Mouse (Mus musculus) olfactory bulb, adult 2 months (tissue): Measurements from ENCODE around the gene Bcat2.

Experiments used
- CTCF ChIP-seq: fragments of 200-500 bp; IDR thresholded peaks from 2 replicates; pipeline ENCODE4 v1.5.1; 2012; ENCODE audit warnings: low read depth, mild to moderate bottlenecking, low read length, moderate library complexity; ENCODE audit not compliant: insufficient read depth
- POLR2A ChIP-seq: fragments of 200-500 bp; IDR thresholded peaks from 2 replicates; pipeline ENCODE4 v1.6.1; 2012; ENCODE audit warnings: mild to moderate bottlenecking, low read depth, low read length, moderate library complexity; ENCODE audit not compliant: insufficient read depth

DNA sequence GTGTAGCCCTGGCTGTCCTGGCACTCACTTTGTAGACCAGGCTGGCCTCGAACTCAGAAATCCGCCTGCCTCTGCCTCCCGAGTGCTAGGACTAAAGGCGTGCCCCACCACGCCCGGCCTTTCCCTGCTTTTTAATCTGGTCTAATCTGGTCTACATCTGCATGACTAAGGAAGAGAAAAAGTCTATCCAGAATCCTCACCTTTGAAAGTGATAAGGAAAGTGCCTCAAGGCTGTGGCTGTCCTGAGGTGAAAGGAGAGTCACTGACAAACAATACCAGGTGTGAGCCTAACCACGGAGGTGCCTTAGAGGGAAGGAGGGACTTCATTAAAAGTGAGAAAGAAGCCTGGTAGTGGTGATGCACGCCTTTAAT is 18.5 kb upstream of the Bcat2 start:
- TF ChIP-seq CTCF, result no peak
- no peak for TF ChIP-seq POLR2A
